Mouse (Mus musculus): ENCODE measurements around the gene Fam241b.
"Not testable (repeated sequence)": the region's sequence is repeated elsewhere in the genome, so short reads cannot be mapped to it uniquely, and the experiment has no call there.

Gene Fam241b

DNA sequence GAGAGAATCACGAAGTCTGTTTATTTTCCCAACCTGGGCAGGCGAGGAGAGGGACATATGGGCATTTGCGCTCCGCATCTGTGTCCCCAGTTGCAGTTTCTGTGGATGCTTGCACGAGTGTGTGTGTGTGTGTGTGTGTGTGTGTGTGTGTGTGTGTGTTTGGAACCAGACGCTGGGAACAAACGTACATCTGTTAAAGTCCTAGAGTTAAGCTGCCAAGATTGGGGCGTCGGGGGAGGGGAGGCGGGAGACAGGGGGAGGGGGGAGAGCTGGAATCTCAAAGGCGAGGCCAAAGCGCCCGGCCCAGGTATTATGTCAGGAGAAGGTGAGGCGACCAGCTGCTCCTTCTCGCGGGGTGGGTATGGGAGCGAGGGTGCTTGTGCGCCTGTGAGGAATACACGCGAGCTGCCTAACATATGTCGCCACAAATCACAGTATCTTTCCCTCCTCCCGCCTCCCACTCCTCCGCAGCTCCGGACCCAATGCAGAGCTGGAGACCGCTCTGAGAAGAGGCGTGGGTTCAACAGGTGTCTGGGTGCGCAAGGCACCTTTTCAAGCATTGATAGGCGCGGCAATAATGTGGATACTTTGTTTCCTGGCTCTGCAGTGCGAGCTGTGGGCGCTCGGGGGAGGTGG lies 15.3 kb downstream of the Fam241b start:
- no peak for DNase-seq

DNA sequence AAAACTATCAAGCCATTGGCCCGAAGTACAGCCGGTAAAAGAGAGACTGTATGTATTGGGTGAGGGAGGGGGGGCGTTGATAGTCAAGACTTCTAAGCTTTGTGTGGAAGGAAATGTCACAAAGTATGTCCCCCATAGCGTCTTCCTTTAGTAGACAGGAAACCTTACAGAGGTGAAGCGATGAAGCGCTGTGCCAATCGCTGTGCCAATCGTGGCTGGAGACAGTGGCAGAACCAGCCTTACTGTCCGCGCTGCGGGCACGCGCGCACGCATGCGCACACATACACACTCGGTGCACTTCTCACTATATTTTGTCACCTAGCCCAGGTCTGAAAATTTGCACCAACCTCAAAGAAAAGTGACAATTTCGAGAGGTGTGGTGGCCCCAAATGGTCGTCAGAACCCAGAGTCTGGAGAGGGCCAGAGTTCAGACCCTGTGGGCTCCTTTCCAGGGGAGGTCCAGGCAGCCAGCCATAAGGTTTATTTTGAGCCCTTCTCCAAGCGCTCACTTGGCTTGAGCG lies 15.9 kb downstream of the Fam241b start:
- DNase-seq = no peak

DNA sequence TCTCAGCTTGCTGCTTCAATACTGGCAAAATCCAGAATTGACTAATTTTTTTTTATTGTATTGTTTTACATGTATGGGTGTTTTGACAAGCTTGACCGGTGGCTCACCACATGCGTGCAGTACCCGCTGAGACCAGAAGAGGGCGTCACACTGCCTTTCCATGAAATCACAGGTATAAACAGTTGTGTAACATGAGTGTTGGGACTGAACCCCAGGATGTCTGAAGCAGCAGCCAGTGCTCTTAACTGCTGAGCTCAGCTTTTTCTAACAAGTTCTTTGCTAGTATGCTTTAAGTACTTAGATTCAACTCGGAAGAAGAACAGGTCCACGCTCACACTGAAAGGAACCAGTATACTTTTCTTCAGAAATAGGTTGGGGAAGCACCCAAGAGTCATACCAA lies 16.6 kb downstream of the Fam241b start:
- DNase-seq = no peak

DNA sequence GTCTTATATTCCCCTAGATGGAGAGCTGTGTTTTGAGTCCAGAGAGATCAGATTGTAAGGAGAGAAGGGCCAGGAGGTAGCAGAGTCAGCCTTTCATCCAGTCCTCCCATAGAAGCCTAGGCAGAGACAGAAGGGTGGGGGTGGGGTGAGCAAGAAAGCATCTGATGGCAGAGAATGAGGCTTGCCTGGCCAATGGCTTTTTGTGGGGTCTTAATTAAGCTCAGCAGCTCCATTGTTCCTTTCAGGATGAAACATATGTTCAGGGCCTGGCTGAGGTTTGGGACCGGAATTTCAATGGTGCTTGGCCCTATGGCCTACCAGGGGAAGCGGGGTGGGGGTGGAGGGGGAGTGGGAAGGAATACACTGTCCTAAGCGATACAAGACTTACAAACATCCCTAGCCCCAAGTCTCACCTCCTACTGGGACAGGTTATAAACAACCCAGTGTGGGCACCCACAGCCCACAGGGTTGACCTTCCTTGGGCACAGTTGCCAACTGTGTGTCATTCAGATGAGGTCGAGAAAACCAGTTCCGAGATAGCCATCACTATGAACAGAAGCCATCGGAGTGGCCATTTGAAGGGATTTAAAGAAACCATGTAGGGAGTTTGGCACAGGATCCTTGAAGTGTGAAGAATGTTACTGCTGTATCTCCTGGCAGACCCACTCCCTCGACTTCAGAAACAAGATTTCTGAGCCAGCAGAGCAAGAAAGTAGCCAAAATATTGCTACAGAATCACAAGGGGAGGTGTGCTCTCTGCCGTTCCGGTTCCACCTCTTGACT lies 29.7 kb downstream of the Fam241b start:
- no peak for DNase-seq

DNA sequence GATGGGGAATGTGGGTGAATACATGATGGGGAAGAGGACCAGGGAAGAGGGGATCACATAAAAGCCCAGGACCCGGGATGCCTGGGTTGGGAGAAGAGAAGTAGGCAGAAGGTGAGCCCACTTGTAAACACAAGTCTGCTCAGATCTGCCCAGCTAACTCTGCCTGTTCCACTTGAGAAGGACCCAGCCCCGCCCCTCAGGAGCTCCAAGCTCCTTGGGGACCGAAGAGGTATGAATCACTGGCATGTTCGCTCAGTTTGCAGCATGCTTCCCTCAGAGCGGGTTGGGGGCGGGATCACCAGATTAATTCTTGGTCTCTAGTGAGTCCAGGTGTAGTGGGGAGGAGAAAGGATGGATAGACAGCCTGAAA lies 32.5 kb downstream of the Fam241b start:
- DNase-seq = no peak

DNA sequence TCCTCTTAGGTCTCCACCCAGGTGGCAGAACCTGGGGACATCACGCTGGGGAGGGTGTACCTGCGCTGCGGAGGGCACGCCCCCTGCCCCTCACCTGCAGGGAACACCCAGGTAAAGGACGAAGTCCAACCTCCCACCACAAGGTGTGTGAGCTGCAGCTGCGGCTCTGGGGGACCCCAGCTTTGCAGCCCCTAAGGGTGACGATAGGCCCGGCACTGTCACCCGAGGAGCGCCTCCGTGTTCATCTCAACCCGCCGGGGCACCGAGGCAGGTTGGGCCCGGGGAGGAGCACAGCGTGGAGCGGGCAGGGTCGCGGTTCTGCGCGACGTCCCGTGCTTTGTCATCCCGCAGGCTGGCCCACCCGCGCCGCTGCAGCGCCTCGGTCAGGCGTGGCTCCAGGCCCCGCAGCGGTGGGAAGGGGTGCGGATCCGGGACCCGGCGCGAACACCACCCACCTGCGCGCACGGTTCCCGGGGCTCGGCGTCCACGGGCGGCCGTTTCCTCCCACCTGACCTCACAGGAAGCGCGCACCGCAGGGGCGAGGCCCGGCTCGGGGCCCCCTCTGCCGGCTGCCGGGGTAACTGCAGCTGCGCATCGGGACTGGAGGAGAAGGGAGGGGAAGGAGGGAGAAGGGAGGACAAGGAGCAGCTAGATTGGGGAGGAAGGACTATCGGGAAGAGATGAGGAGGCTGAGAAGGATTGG lies 33.1 kb downstream of the Fam241b start:
- DNase-seq = peak; percentile 67

DNA sequence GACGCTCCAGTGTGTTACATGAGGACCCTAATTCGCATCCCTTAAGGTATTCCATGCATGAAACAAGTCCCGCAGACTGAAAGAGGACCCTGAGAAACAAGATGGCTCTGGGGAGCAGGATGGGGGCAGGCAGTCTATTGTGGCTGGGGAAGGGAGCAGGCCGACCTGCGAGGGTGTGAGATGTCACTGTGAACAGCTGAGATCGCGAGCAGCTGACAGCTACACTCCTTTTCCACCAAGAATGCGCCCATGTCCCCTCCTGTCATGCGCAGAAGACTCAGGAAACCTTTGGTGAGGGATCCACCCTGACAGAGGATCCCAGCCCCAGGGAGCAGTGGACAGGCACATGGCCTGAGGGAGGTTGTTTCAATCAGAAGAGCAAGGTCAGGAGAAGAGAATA lies 36.7 kb downstream of the Fam241b start:
- DNase-seq = no peak

DNA sequence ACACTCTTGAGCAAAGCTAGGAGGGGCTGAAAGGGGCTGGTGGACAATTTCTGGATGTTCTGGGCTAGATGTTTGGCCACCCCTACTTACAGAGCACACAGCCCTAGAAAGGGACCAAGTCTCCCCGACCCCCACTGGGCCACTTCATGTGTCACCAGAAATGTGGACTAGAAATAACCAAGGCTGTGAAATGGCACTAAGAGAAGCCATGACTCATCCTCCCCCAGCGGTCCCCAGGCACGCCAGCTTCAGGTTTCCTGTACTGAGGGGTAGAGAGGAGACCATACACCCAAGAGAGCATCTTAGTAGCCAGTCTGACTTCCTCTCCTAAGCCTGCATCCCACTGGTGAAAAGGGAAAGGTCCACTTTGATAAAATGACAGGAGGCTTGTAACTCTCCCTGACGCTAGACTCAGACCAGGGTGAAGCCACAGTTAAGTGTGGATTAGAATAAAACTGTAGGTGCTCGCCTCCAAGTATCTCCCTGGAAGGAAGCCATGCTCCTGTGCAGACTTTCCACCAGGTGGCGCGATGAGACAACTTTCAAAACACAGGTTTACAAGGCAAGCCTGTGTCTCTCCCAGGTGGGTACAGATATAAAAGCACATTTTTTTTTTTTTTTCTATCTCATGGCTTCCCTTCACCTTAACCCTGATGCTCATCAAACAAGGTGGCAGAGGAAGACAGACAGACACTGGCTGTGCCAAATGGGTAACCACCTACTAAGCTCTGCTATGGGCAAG lies 38.7 kb downstream of the Fam241b start:
- DNase-seq = peak; percentile 63

DNA sequence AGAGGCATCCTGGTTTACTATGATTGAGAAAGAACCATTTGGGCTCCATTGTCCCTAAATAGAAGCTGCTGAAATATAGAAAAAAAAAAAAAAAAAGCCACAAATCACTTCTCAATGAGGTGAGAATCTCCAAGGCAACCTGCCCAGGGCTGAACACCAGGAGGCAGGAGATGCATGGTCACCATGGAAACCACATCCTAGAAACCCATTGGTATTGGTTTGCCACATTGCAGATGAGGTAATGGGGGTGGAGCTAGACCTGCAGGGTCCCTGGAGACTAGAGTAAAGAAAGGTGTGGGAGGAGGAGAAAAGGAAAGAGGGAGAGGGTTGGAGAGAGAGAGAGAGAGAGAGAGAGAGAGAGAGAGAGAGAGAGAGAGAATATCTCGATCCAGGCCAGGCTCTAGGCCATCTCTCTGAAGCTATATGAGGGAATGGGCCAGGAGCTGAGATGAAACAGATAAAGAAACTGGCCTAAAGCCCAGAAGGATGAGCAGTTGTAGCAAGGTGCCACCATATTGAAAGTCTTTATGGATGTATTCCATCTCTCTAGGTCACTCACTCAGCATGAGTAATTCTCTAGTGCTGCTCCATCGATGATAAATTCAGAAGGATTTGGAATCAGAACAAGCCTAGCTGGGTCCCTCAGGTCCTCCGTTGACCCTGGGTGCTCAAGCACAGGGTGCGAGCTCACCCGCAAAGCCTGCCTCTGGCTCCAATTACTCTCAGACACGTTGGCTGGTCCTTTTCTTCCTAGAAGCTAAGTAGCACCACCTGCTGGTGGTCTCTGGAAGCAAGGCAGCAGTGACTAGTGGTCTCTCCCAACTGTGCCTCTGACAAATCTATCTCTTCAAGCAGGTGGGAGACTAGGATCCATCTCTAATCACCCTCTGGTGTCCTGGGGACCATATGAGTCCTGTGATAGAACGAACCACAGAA lies 41.9 kb downstream of the Fam241b start:
- peak; percentile 66 for DNase-seq

DNA sequence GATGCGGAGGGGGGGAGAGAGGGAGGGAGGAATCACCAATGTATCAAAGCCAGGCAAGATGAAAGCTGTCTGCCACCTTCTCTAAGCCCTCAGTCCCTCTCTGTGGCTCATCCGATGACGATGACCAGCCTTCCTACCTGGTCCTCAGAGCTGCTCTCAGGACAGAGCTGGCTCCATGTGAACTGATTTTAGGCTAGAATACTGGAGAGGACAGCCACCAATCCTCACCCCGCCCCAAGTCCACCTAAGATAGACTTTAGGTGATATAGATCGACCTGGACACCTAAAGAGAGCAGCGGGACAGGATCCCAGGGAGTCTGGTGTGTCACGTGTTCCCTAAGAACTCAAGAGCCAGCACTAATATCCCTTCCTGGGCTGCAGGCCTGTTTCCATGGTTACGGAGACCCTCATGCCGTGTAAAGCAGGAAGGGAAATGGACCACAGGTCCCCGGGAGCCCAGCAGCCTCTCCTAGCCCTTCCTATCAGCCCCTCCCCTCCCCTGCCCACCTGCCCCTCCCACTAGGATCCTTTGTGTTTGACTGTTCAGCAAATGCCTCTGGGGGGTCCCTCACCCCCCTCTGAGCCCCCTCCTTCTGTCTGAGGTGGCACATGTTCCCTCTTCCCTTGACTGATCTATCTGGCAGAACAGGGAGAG lies 43.8 kb downstream of the Fam241b start:
- DNase-seq = no peak

DNA sequence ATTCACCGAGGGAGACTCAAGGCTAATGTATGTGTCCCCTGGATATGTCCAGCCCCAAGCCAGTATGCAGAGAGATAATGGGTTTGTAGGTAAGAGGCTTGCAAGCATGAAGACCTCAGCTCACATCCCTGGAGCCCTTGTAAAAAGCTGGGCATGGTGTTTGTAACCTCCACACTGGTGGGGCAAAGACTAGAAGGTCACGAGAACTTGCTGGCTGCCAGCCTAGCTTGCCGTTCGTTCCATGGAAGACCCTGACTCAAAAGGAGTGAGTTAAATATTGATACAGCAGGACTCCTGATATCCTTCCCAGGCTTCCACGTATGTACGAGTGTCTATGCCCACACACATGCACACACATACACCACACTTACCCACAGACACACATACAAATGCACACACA lies 49.3 kb downstream of the Fam241b start:
- no peak for DNase-seq

DNA sequence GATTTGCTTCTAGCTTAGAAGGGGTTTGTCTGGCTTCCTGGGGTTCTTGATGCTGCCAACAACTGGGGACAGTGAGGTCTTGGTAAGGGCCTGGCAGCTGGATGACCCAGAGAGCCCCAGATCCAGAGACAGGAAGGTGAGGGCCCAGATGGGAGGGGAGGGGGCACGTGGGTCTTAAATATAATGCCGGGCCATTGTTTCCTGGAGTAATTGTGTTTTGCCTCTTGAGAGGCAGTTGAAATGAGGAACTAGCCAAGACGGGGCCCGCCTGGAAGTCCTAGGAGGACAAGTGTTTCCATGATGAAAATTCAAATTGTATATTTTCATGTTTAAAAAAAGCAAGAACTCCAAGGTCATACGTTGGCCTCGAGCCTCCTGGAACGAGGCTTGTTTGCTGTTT lies 49.8 kb downstream of the Fam241b start:
- no peak for DNase-seq

DNA sequence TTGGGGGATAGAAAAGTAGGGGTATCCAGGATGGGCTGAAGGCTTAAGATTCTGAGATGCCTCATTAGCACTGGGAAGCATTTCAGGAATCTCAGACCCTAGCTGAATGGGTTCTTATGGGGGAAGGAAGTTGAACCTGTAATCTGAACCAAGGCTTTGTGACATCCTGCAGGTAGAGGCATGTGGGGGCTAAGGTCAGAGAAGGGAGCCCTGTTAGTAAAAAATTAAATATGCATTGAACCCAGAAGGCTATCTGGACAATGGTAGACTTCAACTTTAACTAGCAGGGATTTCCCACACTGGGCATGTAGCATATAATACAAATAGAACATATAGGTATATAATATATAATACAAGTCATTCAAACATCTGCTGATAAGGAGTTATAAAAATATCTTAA lies 54.2 kb downstream of the Fam241b start:
- DNase-seq = no peak

DNA sequence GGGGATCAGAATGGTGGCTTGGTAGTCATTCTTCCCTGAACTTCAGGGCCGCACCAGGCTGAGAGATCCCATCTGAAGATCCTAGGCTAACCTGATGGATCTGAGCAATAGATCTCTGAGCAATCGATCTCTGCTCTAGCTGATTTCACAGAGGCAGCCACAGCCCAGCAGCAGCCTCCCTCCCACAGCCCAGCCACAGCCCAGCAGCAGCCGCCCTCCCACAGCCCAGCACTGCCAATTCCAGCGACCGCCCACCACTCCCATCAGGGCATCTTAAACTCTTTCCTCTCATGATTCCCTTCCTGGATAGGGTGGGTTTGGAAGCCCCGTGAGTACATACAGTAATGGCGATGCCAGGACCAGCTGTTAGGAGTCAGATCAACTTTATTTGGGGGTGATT lies 54.6 kb downstream of the Fam241b start:
- no peak for DNase-seq

DNA sequence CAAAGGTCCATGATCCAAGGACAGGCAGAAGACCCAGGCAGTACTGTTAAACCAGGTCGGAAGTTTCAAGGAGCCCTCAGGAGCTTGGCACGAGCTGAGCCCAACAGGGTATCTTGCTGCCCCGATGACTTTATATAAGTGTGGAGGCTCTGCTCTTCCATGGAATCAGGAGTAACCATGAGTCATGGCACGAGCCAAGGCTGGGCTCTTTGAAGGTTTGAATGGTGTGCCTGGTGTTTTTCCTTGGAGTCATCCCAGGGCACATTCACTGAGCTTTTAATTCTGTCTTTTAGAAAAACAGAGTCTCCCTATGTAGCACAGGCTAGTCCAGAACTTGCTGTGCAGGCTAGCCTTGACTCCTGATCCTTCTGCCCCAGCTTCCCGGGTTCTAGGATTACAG lies 55.3 kb downstream of the Fam241b start:
- no peak for DNase-seq

DNA sequence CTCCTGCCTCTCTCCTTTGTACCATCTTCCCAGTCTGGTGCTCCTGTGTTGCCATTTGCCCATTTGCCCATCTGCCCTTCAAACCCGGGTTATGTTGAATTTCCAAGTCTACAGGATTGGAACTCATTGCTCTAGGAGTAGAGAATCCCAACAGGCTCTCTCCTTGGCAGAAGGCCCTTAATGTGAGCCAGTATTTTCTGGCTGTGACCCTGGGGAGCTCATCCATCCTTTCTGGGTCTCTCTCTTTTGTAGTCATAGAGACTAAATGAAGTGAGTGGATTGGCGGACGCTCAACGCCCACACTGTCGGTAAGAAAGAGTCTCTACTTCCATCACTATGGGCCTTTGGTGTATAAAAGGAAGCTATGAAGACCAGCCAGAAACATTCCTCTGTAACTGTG lies 56.9 kb downstream of the Fam241b start:
- no peak for DNase-seq

DNA sequence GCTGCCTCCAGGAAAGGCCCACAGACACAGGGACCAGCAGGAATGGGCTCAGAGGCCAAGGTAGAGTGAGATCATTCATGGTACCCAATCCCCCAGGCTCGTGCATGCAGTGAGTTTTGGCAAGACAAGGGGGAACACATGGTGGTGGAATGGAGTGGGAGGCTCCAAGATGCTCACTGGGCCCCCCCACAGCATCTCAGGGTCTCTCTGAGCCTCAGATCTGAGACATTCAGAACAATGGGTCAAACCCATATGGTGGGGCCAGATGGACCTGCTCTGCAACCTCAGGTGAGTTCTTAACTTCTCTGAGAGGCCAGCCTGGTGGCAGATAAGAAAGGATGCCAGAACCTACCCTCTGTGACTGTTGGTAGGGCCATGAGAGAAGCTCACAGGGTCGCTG lies 57.7 kb downstream of the Fam241b start:
- no peak for DNase-seq

DNA sequence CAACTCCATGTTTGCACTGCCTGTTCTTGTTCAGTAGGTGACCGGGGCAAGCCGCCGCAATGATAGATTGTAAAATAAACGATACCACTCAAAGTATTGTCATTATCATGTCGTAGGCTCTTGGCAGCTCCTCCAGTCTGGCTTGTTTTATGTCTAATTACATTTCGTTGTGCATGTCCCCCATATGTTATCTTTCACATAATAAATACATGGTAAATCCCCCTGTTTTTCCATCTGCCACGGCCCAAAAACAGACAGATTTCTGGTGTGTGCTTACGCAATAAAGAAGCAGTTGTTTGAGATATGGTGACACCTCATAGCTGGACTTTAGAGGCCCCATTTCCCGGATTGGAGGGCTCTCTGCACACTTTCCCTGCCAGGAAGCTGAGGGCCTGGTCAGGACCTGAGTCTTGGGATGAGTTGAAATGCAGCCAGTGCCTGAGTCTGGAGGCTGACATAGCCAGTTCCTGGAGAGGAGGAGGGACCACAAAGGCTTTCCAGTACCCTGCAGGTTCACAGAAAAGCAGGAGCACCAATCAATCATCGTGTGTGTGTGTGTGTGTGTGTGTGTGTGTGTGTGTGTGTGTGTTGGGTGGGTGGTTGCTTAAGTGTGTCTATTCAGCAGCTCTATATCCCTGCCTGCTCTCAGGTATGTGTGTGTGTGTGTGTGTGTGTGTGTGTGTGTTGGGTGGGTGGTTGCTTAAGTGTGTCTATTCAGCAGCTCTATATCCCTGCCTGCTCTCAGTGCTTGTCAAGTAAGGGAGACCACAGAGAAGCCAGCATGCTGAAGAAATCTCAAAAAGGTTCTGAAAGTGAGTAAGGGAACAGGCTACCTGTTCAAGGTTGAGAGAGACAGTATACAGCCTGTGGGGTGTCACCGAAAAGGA lies 67.2 kb downstream of the Fam241b start:
- DNase-seq = no peak

DNA sequence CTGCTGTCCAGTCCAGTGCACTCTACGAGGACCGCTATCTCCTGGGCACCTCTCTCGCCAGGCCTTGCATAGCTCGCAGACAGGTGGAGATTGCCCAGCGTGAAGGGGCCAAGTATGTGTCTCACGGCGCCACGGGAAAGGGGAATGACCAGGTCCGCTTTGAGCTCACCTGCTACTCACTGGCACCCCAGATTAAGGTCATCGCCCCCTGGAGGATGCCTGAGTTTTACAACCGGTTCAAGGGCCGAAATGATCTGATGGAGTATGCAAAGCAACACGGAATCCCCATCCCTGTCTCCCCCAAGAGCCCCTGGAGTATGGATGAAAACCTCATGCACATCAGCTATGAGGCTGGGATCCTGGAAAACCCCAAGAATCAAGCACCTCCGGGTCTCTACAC lies 72.4 kb downstream of the Fam241b start:
- DNase-seq = not testable (repeated sequence)

DNA sequence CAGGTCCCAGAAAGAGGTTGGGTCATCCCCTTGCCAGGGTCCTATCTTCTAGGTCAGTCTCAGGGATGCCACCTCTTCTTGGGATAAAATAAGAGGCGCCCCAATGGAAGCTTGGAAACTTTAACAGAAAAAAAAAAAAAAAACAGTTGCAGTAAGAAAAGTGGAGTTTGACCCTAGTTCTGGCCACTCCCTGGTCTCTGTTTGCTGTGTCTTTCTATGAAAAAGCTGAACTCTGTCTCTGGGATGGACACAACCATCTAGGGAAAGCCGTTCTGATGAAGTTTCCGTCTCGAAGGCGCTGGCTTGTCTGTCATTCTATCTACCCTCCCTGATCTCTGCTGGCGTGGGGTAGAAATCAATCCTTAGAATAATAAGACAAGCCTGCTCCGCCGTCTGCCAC lies 73.1 kb downstream of the Fam241b start:
- no peak for DNase-seq
